Mouse (Mus musculus): ENCODE measurements around the gene Akap13. TPM values are rescaled to one million over a fixed set of nuclear protein-coding genes. Genes with fewer than 3 reads are reported as not detected.

Akap13 gene
- total and polyA plus RNA-seq, 2 experiments from 2014 or later = 34.2 to 113 TPM

- H3K36me3 ChIP-seq (replicated peaks; ENCODE audit: control insufficient read depth, insufficient read depth, low read length) = no peaks in the 10 kb centered on the region
- DNase-seq (ENCODE audit: low spot score) = no peak
- TF ChIP-seq EP300 (IDR thresholded peaks at IDR 0.05; ENCODE audit: low read depth) = no peak
- no peak for TF ChIP-seq CTCF (IDR thresholded peaks at IDR 0.05; ENCODE audit: low read depth)
- no peak overlapping the region for H3K27ac ChIP-seq (ENCODE audit: low read depth)
- H3K4me2 ChIP-seq (ENCODE audit: low read depth, low read length) = no peak overlapping the region
- no peaks in the 10 kb centered on the region for H3K27me3 ChIP-seq (ENCODE audit: control insufficient read depth, insufficient read depth, low read length)
- WGBS = 50% methylated on average over 3 of the region's 3 CpGs
- no peak overlapping the region for H3K9ac ChIP-seq (replicated peaks; ENCODE audit: low read depth, low read length)
- peaks cover 13% of the 10 kb centered on the region for H3K4me1 ChIP-seq (ENCODE audit: control insufficient read depth, insufficient read depth)
- H3K9me3 ChIP-seq (replicated peaks; ENCODE audit: control insufficient read depth, low read length) = no peaks in the 10 kb centered on the region
- H3K4me3 ChIP-seq (ENCODE audit: low read depth, low read length) = no peak overlapping the region
- no peak for ATAC-seq (ENCODE audit: insufficient read depth, low read depth)
These were observed 338.5 kb downstream of the Akap13 start for GRCm38 (mm10) chr7:75793654-75794335.

GRCm38 (mm10) chr7:75795106-75795505 is 339.8 kb downstream of the Akap13 start:
- ATAC-seq (ENCODE audit: insufficient read depth, low read depth) (no peak), DNase-seq (ENCODE audit: low spot score) (no peak)
- Histone ChIP-seq H3K4me2 (ENCODE audit: low read depth, low read length) (no peak overlapping the region), H3K9ac (replicated peaks; ENCODE audit: low read depth, low read length) (no peak overlapping the region), H3K27ac (ENCODE audit: low read depth) (no peak overlapping the region), H3K27me3 (ENCODE audit: control insufficient read depth, insufficient read depth, low read length) (no peaks in the 10 kb centered on the region), H3K4me1 (ENCODE audit: control insufficient read depth, insufficient read depth) (peaks cover 13% of the 10 kb centered on the region), H3K36me3 (replicated peaks; ENCODE audit: control insufficient read depth, insufficient read depth, low read length) (no peaks in the 10 kb centered on the region), H3K4me3 (ENCODE audit: low read depth, low read length) (no peak overlapping the region), H3K9me3 (replicated peaks; ENCODE audit: control insufficient read depth, low read length) (no peaks in the 10 kb centered on the region)
- TF ChIP-seq CTCF (IDR thresholded peaks at IDR 0.05; ENCODE audit: low read depth) = no peak
- TF ChIP-seq EP300 (IDR thresholded peaks at IDR 0.05; ENCODE audit: low read depth) = no peak
- WGBS = 75% methylated on average over 8 of the region's 8 CpGs

GRCm38 (mm10) chr7:75796474-75796873 is 341.1 kb downstream of the Akap13 start:
- WGBS = 12% methylated on average over 9 of the region's 9 CpGs
- H3K9ac ChIP-seq (replicated peaks; ENCODE audit: low read depth, low read length) = no peak overlapping the region
- 0 out of 2 replicates have a peak, but pooled peaks cover 5% of the 10 kb centered on the region for H3K4me1 ChIP-seq (ENCODE audit: control insufficient read depth, insufficient read depth)
- no peak overlapping the region; the same call in 1 of the 2 replicates for H3K27ac ChIP-seq (ENCODE audit: low read depth)
- no peaks in the 10 kb centered on the region for H3K9me3 ChIP-seq (replicated peaks; ENCODE audit: control insufficient read depth, low read length)
- H3K27me3 ChIP-seq (ENCODE audit: control insufficient read depth, insufficient read depth, low read length) = no peaks in the 10 kb centered on the region
- no peak for TF ChIP-seq EP300 (IDR thresholded peaks at IDR 0.05; ENCODE audit: low read depth)
- no peak for TF ChIP-seq CTCF (IDR thresholded peaks at IDR 0.05; ENCODE audit: low read depth)
- no peak overlapping the region for H3K4me3 ChIP-seq (ENCODE audit: low read depth, low read length)
- no peaks in the 10 kb centered on the region for H3K36me3 ChIP-seq (replicated peaks; ENCODE audit: control insufficient read depth, insufficient read depth, low read length)
- no peak for DNase-seq (ENCODE audit: low spot score)
- no peak for ATAC-seq (ENCODE audit: insufficient read depth, low read depth)
- H3K4me2 ChIP-seq (ENCODE audit: low read depth, low read length) = 0 out of 2 replicates have a peak overlapping the region, but pooled peaks have one; percentile 30

- H3K27me3 ChIP-seq (ENCODE audit: control insufficient read depth, insufficient read depth, low read length) = no peaks in the 10 kb centered on the region
- no peak overlapping the region for H3K27ac ChIP-seq (ENCODE audit: low read depth)
- TF ChIP-seq EP300 (IDR thresholded peaks at IDR 0.05; ENCODE audit: low read depth) = no peak
- no peak for TF ChIP-seq CTCF (IDR thresholded peaks at IDR 0.05; ENCODE audit: low read depth)
- H3K9ac ChIP-seq (replicated peaks; ENCODE audit: low read depth, low read length) = no peak overlapping the region
- ATAC-seq (ENCODE audit: insufficient read depth, low read depth) = no peak
- H3K36me3 ChIP-seq (replicated peaks; ENCODE audit: control insufficient read depth, insufficient read depth, low read length) = no peaks in the 10 kb centered on the region
- no peak overlapping the region for H3K4me3 ChIP-seq (ENCODE audit: low read depth, low read length)
- WGBS = 79% methylated on average over 4 of the region's 4 CpGs
- no peak for DNase-seq (ENCODE audit: low spot score)
- no peaks in the 10 kb centered on the region for H3K9me3 ChIP-seq (replicated peaks; ENCODE audit: control insufficient read depth, low read length)
- no peak overlapping the region for H3K4me2 ChIP-seq (ENCODE audit: low read depth, low read length)
- H3K4me1 ChIP-seq (ENCODE audit: control insufficient read depth, insufficient read depth) = 0 out of 2 replicates have a peak, but pooled peaks cover 5% of the 10 kb centered on the region
These were observed 345.2 kb downstream of the Akap13 start for GRCm38 (mm10) chr7:75800530-75800929.

- Histone ChIP-seq H3K9me3 (replicated peaks; ENCODE audit: control insufficient read depth, low read length) (no peaks in the 10 kb centered on the region), H3K27me3 (ENCODE audit: control insufficient read depth, insufficient read depth, low read length) (no peaks in the 10 kb centered on the region), H3K36me3 (replicated peaks; ENCODE audit: control insufficient read depth, insufficient read depth, low read length) (no peaks in the 10 kb centered on the region), H3K9ac (replicated peaks; ENCODE audit: low read depth, low read length) (no peak overlapping the region), H3K4me1 (ENCODE audit: control insufficient read depth, insufficient read depth) (0 out of 2 replicates have a peak, but pooled peaks cover 6% of the 10 kb centered on the region), H3K27ac (ENCODE audit: low read depth) (no peak overlapping the region), H3K4me2 (ENCODE audit: low read depth, low read length) (no peak overlapping the region), H3K4me3 (ENCODE audit: low read depth, low read length) (no peak overlapping the region)
- no peak for ATAC-seq (ENCODE audit: insufficient read depth, low read depth)
- WGBS = 88% methylated on average over 3 of the region's 3 CpGs
- TF ChIP-seq CTCF (IDR thresholded peaks at IDR 0.05; ENCODE audit: low read depth) (no peak), EP300 (IDR thresholded peaks at IDR 0.05; ENCODE audit: low read depth) (no peak)
- DNase-seq (ENCODE audit: low spot score) = no peak
These were observed 345.7 kb downstream of the Akap13 start for GRCm38 (mm10) chr7:75801022-75801421.

Data from heart, postnatal 0 days (tissue).